Mouse (Mus musculus): ENCODE measurements at regions not wholly inside any gene's neighbourhood (a gene's known extent, or its start where the extent isn't known, plus 50 kb on each side); places are given as distances from the start of the nearest gene placed in this dataset.

DNA sequence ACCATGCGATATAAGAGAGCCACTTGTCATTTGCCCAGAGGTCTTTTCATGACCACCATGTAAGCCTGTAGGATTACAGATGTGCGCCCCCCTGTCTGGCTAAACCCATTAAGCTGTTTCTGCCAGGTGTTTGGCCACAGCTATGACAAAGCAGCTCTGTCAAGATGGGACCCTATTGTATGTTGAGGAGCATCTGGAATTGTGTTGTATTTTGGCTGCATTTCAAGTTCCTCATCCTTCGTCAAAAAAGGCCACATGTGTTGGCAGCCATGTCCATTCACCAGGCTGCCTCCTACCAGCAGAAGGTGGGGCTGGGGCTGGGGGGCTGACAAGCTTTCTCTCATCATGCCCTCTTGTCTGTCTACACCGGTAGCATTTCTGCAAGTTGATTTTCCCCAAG lies 65.7 kb upstream of the Lsm14a start:
- Histone ChIP-seq H3K27ac (replicated peaks in 1 of 2; ENCODE audit: control insufficient read depth in 1 of 2, insufficient read depth in 1 of 2, low read depth in 2 of 2, low read length in 2 of 2) (no peak overlapping the region), H3K9ac (ENCODE audit: low read length) (no peak overlapping the region), H3K4me3 (ENCODE audit: control insufficient read depth in 1 of 2, insufficient read depth in 1 of 2, low read depth in 1 of 2, low read length in 2 of 2) (no peak overlapping the region), H3K36me3 (ENCODE audit: control insufficient read depth, insufficient read depth, low read length) (no peaks in the 10 kb centered on the region), H3K4me1 (ENCODE audit: control insufficient read depth in 2 of 2, insufficient read depth in 2 of 2, low read length in 2 of 2) (no peaks in the 10 kb centered on the region), H3K4me2 (ENCODE audit: low read length) (no peak overlapping the region), H3K9me3 (ENCODE audit: control insufficient read depth, low read length) (no peaks in the 10 kb centered on the region), H3K27me3 (ENCODE audit: control insufficient read depth, insufficient read depth, low read length) (no peaks in the 10 kb centered on the region)
- no peak for ATAC-seq (ENCODE audit: insufficient number of reproducible peaks, insufficient read depth, low FRiP score, low read depth)
- 78% methylated on average over 4 of the region's 4 CpGs for WGBS

DNA sequence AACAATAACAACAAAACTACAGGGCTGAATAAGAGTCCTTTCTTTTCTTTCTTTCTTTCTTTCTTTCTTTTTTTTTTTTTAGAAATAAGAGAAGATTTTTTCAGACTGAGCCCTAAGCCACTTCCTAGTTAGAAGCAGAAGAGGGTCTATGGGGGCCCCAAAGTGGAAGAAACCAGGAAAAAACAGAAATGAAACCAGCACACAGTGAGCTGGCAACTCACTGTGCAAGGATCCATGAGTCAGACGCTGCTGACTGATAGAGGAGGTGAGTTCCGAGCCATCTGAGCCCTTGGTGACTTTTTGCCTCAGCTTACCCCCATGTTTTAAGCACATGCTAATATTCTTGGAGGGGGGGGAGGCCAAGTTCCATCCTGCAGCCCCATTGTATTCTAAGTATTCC lies 55.2 kb upstream of the Lsm14a start:
- no peak for ATAC-seq (ENCODE audit: insufficient number of reproducible peaks, insufficient read depth, low FRiP score, low read depth)
- H3K27me3 ChIP-seq (ENCODE audit: control insufficient read depth, insufficient read depth, low read length) = no peaks in the 10 kb centered on the region
- 80% methylated on average over 2 of the region's 2 CpGs for WGBS
- no peak overlapping the region for H3K4me2 ChIP-seq (ENCODE audit: low read length)
- no peaks in the 10 kb centered on the region for H3K36me3 ChIP-seq (ENCODE audit: control insufficient read depth, insufficient read depth, low read length)
- no peaks in the 10 kb centered on the region for H3K4me1 ChIP-seq (ENCODE audit: control insufficient read depth in 2 of 2, insufficient read depth in 2 of 2, low read length in 2 of 2)
- peaks cover 6% of the 10 kb centered on the region; the same call in 1 of the 2 replicates for H3K9me3 ChIP-seq (ENCODE audit: control insufficient read depth, low read length)
- H3K4me3 ChIP-seq (ENCODE audit: control insufficient read depth in 1 of 2, insufficient read depth in 1 of 2, low read depth in 1 of 2, low read length in 2 of 2) = no peak overlapping the region
- H3K9ac ChIP-seq (ENCODE audit: low read length) = no peak overlapping the region
- no peak overlapping the region for H3K27ac ChIP-seq (replicated peaks in 1 of 2; ENCODE audit: control insufficient read depth in 1 of 2, insufficient read depth in 1 of 2, low read depth in 2 of 2, low read length in 2 of 2)

DNA sequence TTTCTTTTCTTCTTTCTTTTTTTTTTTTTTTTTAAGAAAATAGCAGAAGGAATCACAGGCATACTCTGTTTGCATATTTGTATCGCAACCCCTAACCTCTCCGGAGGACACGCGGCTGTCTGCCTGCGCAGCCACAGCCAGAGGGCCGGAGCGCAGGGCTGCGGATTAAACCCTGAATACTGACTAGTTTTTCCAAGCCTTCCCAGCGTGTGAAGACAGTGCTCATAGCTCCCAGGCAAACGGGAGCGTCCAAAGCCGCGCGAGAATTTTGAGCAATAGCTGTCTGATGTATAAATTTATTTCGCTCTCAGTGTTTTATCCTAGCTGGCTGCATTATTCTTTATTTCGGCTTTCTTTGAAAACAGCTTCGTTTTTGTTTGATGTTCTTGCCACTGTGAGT lies 51.1 kb upstream of the Lsm14a start:
- Histone ChIP-seq H3K4me2 (ENCODE audit: low read length) (no peak overlapping the region), H3K4me1 (ENCODE audit: control insufficient read depth in 2 of 2, insufficient read depth in 2 of 2, low read length in 2 of 2) (no peaks in the 10 kb centered on the region), H3K27me3 (ENCODE audit: control insufficient read depth, insufficient read depth, low read length) (no peaks in the 10 kb centered on the region), H3K36me3 (ENCODE audit: control insufficient read depth, insufficient read depth, low read length) (no peaks in the 10 kb centered on the region), H3K27ac (replicated peaks in 1 of 2; ENCODE audit: control insufficient read depth in 1 of 2, insufficient read depth in 1 of 2, low read depth in 2 of 2, low read length in 2 of 2) (no peak overlapping the region), H3K9ac (ENCODE audit: low read length) (no peak overlapping the region), H3K9me3 (ENCODE audit: control insufficient read depth, low read length) (no peaks in the 10 kb centered on the region), H3K4me3 (ENCODE audit: control insufficient read depth in 1 of 2, insufficient read depth in 1 of 2, low read depth in 1 of 2, low read length in 2 of 2) (no peak overlapping the region)
- 56% methylated on average over 17 of the region's 17 CpGs for WGBS
- no peak for ATAC-seq (ENCODE audit: insufficient number of reproducible peaks, insufficient read depth, low FRiP score, low read depth)
